Mouse (Mus musculus) liver, embryonic 13.5 days (tissue): Measurements from ENCODE around the gene Nbas. TPM values are rescaled to one million over a fixed set of nuclear protein-coding genes. Genes with fewer than 3 reads are reported as not detected.

Source experiments
- ATAC-seq: fragments of 200-750 bp; cut with Nextera tagmentation; 2 replicates; pipeline ENCODE4 v1.8.0; 2017; ENCODE audit warnings: low read depth, mild to moderate bottlenecking, moderate number of reproducible peaks, moderate library complexity
- DNase-seq: peaks from one replicate; pipeline ENCODE4 v3.0.0; 2022
- H3K27ac ChIP-seq: fragments of 300-500 bp; sonication (generic); 2 replicates; pipeline ENCODE4 v1.5.1; 2015; ENCODE audit warnings: moderate library complexity, mild to moderate bottlenecking, inconsistent platforms
- H3K27me3 ChIP-seq: fragments of 300-500 bp; sonication (generic); 2 replicates; pipeline ENCODE4 v1.6.1; 2015; ENCODE audit warnings: mild to moderate bottlenecking, inconsistent platforms
- H3K36me3 ChIP-seq: fragments of 300-500 bp; sonication (generic); 2 replicates; pipeline ENCODE4 v1.6.1; 2015; ENCODE audit warnings: mild to moderate bottlenecking, inconsistent platforms
- H3K4me1 ChIP-seq: fragments of 300-500 bp; sonication (generic); replicated peaks from 2 replicates; pipeline ENCODE4 v1.6.1; 2015; ENCODE audit warnings: inconsistent platforms
- H3K4me2 ChIP-seq: fragments of 300-500 bp; sonication (generic); 2 replicates; pipeline ENCODE4 v1.6.1; 2015; ENCODE audit warnings: inconsistent platforms, mild to moderate bottlenecking, moderate library complexity
- H3K4me3 ChIP-seq: fragments of 300-500 bp; sonication (generic); replicated peaks from 2 replicates; pipeline ENCODE4 v1.5.1; 2015; ENCODE audit warnings: mild to moderate bottlenecking, inconsistent platforms
- H3K9ac ChIP-seq: fragments of 300-500 bp; sonication (generic); 2 replicates; pipeline ENCODE4 v1.6.1; 2015; ENCODE audit warnings: mild to moderate bottlenecking, inconsistent platforms
- H3K9me3 ChIP-seq: fragments of 300-500 bp; sonication (generic); replicated peaks from 2 replicates; pipeline ENCODE4 v1.6.1; 2016; ENCODE audit warnings: inconsistent platforms
- WGBS: fragments of 180-500 bp; shearing (Covaris S2); methylation state at CpG from one replicate; pipeline ENCODE4 v1.1.7; 2015; ENCODE audit not compliant: insufficient replicate concordance; 5-methylcytosine and 5-hydroxymethylcytosine counted together
- polyA plus RNA-seq: library from polyadenylated mRNA; unstranded; fragments of >200 nt; fragmentation: Nextera tagmentation; extraction: Ambion mirVana; gene quantifications from 2 replicates; pipeline ENCODE4 v1.2.1, GENCODE M21; 2015

Nbas gene
- polyA plus RNA-seq, 1 experiment from 2014 or later: 5.4 TPM

DNA sequence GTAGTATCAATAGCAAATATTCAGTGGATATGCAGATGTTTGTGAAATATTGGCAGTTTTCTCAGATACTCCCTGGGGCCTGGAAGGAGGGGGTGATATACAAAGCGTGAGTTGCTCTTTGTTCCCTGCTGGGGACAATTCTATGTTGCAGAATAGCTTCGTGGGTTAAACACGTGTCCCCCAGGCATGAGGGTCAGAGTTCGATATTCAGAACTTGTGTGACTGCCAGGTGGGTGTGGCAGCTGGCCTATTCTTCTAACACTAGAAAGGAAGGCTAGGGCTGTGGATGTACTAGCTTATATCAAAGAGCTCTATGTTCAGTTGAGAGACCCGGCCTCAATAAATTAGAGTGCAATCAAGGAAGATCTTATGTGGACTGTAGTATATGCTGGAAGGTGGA lies 274.9 kb downstream of the Nbas start:
- DNase-seq (no peak), ATAC-seq (no peak)
- 73% methylated on average over 5 of the region's 5 CpGs for WGBS
- Histone ChIP-seq H3K27ac (no peak overlapping the region), H3K4me2 (no peak overlapping the region), H3K9me3 (no peaks in the 10 kb centered on the region), H3K9ac (no peak overlapping the region), H3K4me3 (no peak overlapping the region), H3K36me3 (no peaks in the 10 kb centered on the region), H3K4me1 (no peaks in the 10 kb centered on the region), H3K27me3 (no peaks in the 10 kb centered on the region)

DNA sequence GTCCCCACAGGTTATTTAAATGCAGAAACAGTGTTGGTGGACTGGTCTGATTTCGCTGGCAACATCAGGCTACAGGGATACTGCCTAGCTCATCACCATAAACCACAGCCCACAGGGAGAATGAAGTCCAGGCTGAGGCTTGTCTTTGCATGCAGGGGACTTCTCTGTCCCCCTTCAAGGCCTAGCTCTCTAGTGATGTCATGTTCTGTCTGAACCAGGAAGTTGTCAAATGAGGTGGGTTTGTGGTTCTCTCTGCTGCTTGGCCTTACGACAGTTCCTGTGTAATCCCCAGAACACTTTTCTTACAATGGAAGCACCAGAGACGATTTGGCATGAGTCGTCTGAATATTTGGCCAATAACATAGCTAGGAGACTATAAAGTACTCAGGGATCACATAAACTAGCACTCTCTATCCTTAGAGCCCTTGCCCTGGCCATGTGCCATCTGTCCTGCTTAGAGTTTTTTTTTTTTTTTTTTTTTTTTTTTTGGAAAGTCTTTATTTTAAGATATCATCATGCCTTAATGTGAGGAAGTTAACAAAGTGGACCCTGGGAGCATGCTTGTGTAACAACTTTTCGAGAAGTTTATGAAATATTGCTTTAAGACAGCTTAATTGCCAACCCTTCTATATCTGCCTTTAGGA lies 294.8 kb downstream of the Nbas start:
- Histone ChIP-seq H3K4me2 (no peak overlapping the region), H3K4me3 (no peak overlapping the region), H3K36me3 (no peaks in the 10 kb centered on the region), H3K4me1 (no peaks in the 10 kb centered on the region), H3K9ac (no peak overlapping the region), H3K27me3 (no peaks in the 10 kb centered on the region), H3K27ac (no peak overlapping the region), H3K9me3 (no peaks in the 10 kb centered on the region)
- no peak for ATAC-seq
- WGBS: 51% methylated on average over 5 of the region's 5 CpGs
- DNase-seq: no peak

DNA sequence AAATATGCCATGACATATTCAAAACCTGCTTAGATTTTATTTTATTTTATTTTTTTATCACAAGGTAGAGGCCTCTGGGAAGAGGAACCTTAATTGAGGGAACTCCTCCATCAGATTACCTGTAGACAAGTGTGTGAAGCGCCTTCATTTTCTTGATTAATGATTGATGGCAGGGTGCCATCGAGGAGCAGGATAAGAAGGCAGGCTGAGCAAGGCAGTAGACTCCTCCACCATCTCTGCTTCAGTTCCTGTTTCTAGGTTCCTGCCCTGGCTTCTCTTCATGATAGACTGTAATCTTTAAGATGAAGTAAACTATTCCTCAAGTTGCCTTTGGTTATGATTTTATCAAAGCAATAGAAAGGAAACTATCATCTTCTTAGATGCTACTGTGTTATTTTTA lies 295.4 kb downstream of the Nbas start:
- H3K9me3 ChIP-seq: no peaks in the 10 kb centered on the region
- H3K36me3 ChIP-seq: no peaks in the 10 kb centered on the region
- no peak for DNase-seq
- no peaks in the 10 kb centered on the region for H3K27me3 ChIP-seq
- ATAC-seq: no peak
- no peaks in the 10 kb centered on the region for H3K4me1 ChIP-seq
- no peak overlapping the region for H3K4me2 ChIP-seq
- 61% methylated on average over 2 of the region's 2 CpGs for WGBS
- H3K4me3 ChIP-seq: no peak overlapping the region
- H3K27ac ChIP-seq: no peak overlapping the region
- no peak overlapping the region for H3K9ac ChIP-seq

DNA sequence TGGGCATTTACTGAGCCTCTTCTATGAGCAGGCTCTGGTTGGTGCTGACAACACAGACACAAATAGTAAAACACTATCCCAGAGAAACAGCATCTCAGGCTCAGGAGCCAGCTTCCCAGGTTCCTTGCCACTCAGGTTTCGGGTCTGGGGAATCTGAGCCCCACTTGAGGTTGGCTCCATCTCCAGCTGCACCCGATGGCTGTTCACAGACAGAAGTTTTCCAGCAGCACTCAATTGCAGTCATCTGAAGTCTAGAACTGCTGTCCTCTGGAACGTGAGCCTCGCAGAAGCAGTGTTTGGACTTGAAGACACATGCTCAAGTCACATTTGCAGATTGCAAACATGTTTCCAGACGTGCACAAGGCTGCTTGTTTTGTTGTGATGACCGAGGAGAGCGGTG lies 297.5 kb downstream of the Nbas start:
- no peak for ATAC-seq
- no peak for DNase-seq
- H3K36me3 ChIP-seq: no peaks in the 10 kb centered on the region

DNA sequence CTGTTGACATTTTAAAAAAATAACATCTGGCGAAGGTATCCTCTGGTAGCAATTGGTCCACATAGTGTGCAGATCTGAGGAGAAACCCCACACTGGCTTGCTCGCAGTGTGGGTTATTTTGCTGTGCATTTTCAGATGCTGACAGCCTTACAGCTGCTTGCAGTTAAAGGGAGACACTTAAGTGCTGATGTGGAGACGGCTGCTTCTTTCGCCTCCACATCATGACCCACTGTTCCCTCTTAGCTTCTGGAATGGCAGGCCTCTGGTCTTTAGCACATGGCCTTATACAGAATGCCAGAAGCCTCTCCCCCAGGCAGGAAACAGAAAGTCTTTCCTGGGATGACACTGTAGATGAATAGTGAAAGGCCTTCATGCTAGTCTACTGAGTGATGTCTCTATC lies 306.2 kb downstream of the Nbas start:
- ATAC-seq: 0 out of 2 replicates have a peak, but pooled peaks have one; percentile 41
- no peak for DNase-seq
- no peak overlapping the region for H3K9ac ChIP-seq
- 77% methylated on average over 4 of the region's 4 CpGs for WGBS
- no peak overlapping the region for H3K4me2 ChIP-seq
- no peak overlapping the region; the same call in none of the 2 replicates for H3K27ac ChIP-seq
- H3K9me3 ChIP-seq: no peaks in the 10 kb centered on the region
- no peak overlapping the region for H3K4me3 ChIP-seq
- H3K27me3 ChIP-seq: no peaks in the 10 kb centered on the region
- H3K4me1 ChIP-seq: peaks cover 19% of the 10 kb centered on the region
- H3K36me3 ChIP-seq: no peaks in the 10 kb centered on the region

More for the DNA sequence above, 297.5 kb downstream of the Nbas start:
- Histone ChIP-seq H3K4me1 (no peaks in the 10 kb centered on the region), H3K9ac (no peak overlapping the region), H3K4me2 (no peak overlapping the region), H3K27me3 (no peaks in the 10 kb centered on the region), H3K9me3 (no peaks in the 10 kb centered on the region), H3K27ac (no peak overlapping the region), H3K4me3 (no peak overlapping the region)
- 76% methylated on average over 7 of the region's 7 CpGs for WGBS

DNA sequence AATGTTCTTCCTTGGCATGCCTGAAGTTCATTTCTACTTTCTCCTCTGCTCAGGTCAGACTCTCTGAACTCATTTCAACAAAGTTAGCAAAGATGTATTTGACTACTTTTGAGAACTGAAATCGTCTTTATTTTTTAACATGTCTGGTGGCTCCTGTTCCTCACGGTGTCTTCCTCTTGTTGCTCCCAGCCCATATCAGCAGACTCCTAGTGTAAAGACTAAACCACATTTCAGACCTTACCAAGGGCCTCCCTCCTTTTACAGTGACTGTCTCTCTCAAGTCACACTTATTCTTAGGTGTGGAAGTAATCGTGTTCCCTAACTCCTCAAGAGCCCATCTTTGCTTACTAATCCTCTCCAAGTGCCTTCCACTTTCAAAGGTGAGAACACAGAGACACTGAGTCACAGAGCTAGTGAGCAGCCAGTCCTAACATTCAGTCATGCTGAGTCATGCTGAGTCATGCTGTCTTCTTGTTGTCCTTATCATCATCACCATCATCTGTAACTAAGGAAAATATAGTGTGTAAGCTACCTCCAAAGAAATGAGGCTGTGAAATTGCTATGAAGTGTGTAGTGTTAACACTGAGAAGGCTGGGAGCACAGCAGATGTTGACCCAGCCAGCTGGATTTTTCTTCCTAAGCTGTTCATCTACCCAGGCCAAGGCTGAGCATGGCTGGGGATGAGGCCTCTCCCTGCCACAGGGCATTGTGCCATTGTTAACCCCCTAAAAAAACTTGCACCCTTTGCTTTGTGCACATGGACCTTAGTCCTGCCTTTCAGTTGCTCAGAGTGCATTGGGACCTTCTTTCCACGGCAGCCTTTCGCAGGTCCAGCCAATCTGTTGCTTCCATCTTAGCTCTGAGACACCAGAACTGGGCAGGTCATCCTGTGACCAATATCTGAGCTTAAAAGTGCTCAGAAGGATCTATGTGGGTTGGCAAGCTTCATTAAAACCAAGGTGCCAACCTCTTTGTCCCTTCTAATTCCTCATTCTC lies 307.0 kb downstream of the Nbas start:
- DNase-seq (peak; percentile 61), ATAC-seq (peak; percentile 82)
- Histone ChIP-seq H3K9me3 (no peaks in the 10 kb centered on the region), H3K4me2 (no peak overlapping the region), H3K9ac (no peak overlapping the region), H3K4me3 (no peak overlapping the region), H3K4me1 (peaks cover 19% of the 10 kb centered on the region), H3K36me3 (no peaks in the 10 kb centered on the region), H3K27me3 (no peaks in the 10 kb centered on the region), H3K27ac (peak overlapping the region; percentile 32; the same call in 1 of the 2 replicates)
- 59% methylated on average over 5 of the region's 5 CpGs for WGBS

DNA sequence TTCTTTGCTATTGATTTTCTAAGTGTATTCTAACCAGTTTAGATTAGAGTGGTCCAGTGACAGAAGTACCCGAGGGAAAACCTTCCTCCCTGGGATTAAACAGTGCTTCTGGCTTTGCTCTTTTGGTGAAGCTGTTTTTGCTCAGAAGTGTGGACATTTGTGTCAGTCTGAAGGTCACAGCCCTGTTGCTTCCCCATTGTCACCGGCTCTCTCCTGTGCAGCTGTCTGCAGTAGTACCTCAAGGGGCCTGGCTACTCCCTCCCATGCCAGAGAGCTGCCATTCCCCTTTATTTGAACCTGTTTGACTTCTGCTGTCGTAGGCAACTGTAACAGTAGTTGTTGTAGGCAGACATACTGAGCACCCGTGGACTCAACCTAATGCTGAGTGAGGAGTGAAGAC lies 307.8 kb downstream of the Nbas start:
- DNase-seq (no peak), ATAC-seq (no peak)
- Histone ChIP-seq H3K4me3 (no peak overlapping the region), H3K9ac (no peak overlapping the region), H3K27me3 (no peaks in the 10 kb centered on the region), H3K36me3 (no peaks in the 10 kb centered on the region), H3K27ac (no peak overlapping the region), H3K4me2 (no peak overlapping the region), H3K4me1 (peaks cover 19% of the 10 kb centered on the region), H3K9me3 (no peaks in the 10 kb centered on the region)
- 64% methylated on average over 4 of the region's 4 CpGs for WGBS

DNA sequence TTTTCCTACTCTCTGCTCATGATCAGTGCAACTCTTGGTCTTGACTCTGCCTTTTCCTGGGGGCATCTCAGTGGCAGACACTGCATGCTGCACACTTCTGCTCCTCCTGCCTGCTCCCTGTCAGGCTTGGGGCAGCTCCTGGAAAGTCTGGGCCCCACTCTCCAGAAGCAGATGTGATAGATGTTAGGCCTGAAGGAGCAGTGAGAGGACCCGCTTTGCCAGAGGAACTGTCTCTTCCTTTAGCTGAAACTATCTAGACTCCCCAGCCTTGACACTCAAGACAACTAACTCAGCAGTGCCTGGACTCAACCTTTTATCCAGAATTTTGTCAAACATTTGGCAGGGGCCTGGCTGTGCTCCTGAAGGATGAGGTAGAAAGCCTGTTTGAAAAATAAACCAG lies 311.9 kb downstream of the Nbas start:
- WGBS: 77% methylated on average over 1 of the region's 1 CpGs
- Histone ChIP-seq H3K27ac (no peak overlapping the region), H3K4me2 (no peak overlapping the region), H3K4me3 (no peak overlapping the region), H3K36me3 (peaks cover 5% of the 10 kb centered on the region; the same call in 1 of the 2 replicates), H3K9ac (no peak overlapping the region), H3K4me1 (peaks cover 11% of the 10 kb centered on the region), H3K9me3 (no peaks in the 10 kb centered on the region), H3K27me3 (no peaks in the 10 kb centered on the region)
- DNase-seq: no peak
- no peak for ATAC-seq

DNA sequence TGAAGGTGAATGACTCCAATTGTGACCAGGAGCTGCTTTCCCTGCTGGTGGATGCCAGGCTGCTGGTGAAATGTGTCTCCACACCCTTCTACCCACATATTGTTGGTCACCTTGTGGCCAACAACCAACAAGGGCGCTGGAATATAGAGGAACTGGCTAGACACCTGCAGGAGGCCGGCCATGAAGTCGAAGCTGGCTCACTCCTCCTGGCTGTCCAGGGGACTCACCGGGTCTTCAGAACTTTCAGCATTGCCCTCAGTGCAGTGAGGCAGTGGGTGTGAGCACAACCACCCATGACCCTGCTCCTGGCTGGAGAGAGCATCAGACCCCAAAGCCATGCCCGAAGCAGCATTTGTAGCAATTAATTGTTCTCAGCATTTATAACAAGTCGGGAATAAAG lies 314.5 kb downstream of the Nbas start:
- Histone ChIP-seq H3K27ac (no peak overlapping the region), H3K36me3 (peaks cover 5% of the 10 kb centered on the region; the same call in 1 of the 2 replicates), H3K4me1 (no peaks in the 10 kb centered on the region), H3K9me3 (no peaks in the 10 kb centered on the region), H3K4me2 (no peak overlapping the region), H3K4me3 (no peak overlapping the region), H3K27me3 (no peaks in the 10 kb centered on the region), H3K9ac (no peak overlapping the region)
- 88% methylated on average over 6 of the region's 6 CpGs for WGBS
- DNase-seq (no peak), ATAC-seq (no peak)

DNA sequence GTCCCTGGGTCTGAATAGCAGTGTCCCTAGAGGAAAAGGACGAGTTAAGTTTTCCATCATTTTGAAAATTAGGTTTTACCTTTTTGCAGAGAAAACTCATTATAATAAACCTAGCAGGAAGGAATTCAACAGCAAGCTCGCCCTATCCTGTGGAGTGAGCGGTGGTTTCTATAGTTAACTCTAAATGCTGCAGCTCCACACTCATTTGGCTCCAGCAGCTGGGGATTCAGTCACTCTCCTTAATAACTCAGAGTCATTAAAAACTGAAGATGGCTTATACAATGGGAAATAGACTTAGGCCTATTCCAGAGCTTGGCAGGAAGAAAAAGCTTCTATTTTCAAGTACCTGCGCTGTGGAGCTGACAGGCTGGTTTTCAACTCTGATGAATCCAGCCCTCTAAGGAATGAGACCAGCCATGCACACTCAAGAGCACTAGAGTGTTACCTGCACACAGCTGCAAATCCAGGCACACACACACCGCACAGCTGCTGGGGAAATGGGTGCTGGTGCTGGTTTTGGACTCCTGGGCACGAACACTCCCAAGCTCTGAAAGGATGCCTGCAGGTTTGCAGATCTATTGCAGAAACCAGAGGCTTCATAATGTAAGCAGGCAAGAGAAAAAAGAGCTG lies 316.7 kb downstream of the Nbas start:
- H3K27me3 ChIP-seq: no peaks in the 10 kb centered on the region
- no peaks in the 10 kb centered on the region for H3K9me3 ChIP-seq
- 71% methylated on average over 6 of the region's 6 CpGs for WGBS
- ATAC-seq (no peak), DNase-seq (no peak)
- H3K36me3 ChIP-seq: peaks cover 5% of the 10 kb centered on the region; the same call in 1 of the 2 replicates
- no peaks in the 10 kb centered on the region for H3K4me1 ChIP-seq
- no peak overlapping the region for H3K4me3 ChIP-seq
- H3K9ac ChIP-seq: no peak overlapping the region
- H3K4me2 ChIP-seq: no peak overlapping the region
- no peak overlapping the region for H3K27ac ChIP-seq

DNA sequence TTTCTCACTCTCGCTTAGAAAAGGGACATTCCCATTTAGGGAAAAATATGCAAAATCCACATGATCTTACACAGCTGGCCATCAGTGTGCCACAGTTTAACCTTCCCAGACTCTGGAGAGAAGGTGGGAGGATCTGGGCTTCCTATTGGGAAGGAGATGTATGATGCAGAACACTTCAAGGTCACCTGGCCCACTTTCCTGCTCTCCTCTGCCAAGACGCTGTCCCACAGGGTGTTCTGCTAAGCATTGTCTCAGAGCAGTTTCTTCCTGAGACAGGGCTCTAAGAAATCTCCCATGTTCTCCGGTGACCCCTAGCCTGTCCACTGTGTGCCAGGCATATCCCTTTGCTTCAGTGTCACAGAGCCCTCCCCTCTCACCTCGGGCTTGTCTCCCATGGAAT lies 318.7 kb downstream of the Nbas start:
- no peak overlapping the region for H3K27ac ChIP-seq
- DNase-seq: no peak
- H3K4me1 ChIP-seq: no peaks in the 10 kb centered on the region
- H3K9ac ChIP-seq: no peak overlapping the region
- no peak for ATAC-seq
- peaks cover 5% of the 10 kb centered on the region; the same call in 1 of the 2 replicates for H3K36me3 ChIP-seq
- H3K27me3 ChIP-seq: no peaks in the 10 kb centered on the region
- no peak overlapping the region for H3K4me3 ChIP-seq
- no peaks in the 10 kb centered on the region for H3K9me3 ChIP-seq
- WGBS: 64% methylated on average over 4 of the region's 4 CpGs
- H3K4me2 ChIP-seq: no peak overlapping the region
